Mouse (Mus musculus): ENCODE measurements around the gene Xlr5b. TPM values are rescaled to one million over a fixed set of nuclear protein-coding genes. Genes with fewer than 3 reads are reported as not detected.

The Xlr5b gene
- polyA plus RNA-seq (2012; rRNA removed): not detected in 2 replicates

GRCm38 (mm10) chrX:73148496-73148895, at the start of gene Xlr5b:
Xlr5b (plus strand) TSS chrX:73148796.

DNA sequence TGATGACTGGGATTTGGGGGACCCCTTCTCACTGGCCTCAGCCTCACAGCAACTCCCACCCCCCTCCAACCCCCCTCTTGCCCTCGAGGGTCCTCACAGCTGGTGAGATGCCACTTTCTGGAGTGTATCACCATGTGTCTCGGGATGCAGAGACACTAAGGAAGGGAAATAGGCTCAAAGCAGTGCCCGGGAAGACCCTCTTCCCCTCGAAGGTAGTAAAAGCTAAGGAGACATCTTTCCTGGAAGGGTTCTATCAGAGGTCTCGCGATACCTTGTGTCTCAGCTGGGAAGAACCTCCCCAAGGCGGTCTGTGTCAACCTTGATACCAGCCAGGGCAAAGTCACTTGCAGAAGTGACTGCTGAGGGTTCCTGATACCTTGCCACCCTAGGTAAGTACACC, 31.8 kb upstream of the Xlr5b start, which contains the start of gene Gm14685:
Gm14685 (plus strand) TSS at position 301 of the 400 bp plus-strand sequence.

GRCm38 (mm10) chrX:73149350-73149749, 754 bp downstream of the Xlr5b start, which contains the start of gene DXBay18:
DXBay18 (minus strand) TSS chrX:73149450.

DNA sequence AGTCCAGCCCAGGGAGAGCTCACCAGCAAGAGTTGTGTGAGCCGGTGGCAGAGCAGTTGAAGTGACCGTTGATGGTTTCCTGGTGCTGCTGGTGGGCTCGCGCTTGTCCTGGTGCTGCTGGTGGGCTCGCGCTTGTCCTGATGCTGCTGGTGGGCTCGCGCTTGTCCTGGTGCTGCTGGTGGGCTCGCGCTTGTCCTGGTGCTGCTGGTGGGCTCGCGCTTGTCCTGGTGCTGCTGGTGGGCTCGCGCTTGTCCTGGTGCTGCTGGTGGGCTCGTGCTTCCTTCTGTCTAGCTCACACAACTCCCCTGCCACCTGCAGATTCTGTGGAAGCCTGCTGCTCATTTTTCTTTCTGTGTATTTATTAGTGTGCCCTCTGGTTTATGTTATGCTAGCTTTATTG, 28.3 kb downstream of the Xlr5b start, which contains the start of gene Spin2d:
Spin2d (minus strand) TSS at position 101 of the 400 bp plus-strand sequence.

GRCm38 (mm10) chrX:73191934-73192333, 43.3 kb downstream of the Xlr5b start, which contains the start of gene Xlr3b:
Xlr3b (plus strand) TSS chrX:73192207.

Other genes starting within 250 kb of the Xlr5b start
- 15.2 and 16.0 TPM in 2 replicates for gene Cetn2, start 230.4 kb upstream of the Xlr5b start, polyA plus RNA-seq (2012; rRNA removed)
- gene Nsdhl, start 230.2 kb upstream of the Xlr5b start, polyA plus RNA-seq (2012; rRNA removed): 23.6 and 27.1 TPM in 2 replicates
- gene Zfp185, start 161.5 kb upstream of the Xlr5b start, polyA plus RNA-seq (2012; rRNA removed): 0.76 and 1.1 TPM in 2 replicates
- 0.03 TPM in 1 of 2 replicates, not detected in the other for gene Pnma5, start 111.7 kb upstream of the Xlr5b start, polyA plus RNA-seq (2012; rRNA removed)
- 0.01 TPM in 1 of 2 replicates, not detected in the other for gene Pnma3, start 84.0 kb upstream of the Xlr5b start, polyA plus RNA-seq (2012; rRNA removed)
- 0.56 and 0.80 TPM in 2 replicates for gene Xlr4a, start 66.3 kb upstream of the Xlr5b start, polyA plus RNA-seq (2012; rRNA removed)
- gene Xlr3a, start 51.7 kb upstream of the Xlr5b start, polyA plus RNA-seq (2012; rRNA removed): 0.59 and 1.3 TPM in 2 replicates
- gene Gm14685, start 31.7 kb upstream of the Xlr5b start, polyA plus RNA-seq (2012; rRNA removed): 0.01 and 0.02 TPM in 2 replicates
- gene DXBay18, start 654 bp downstream of the Xlr5b start, polyA plus RNA-seq (2012; rRNA removed): 0.01 and 0.05 TPM in 2 replicates
- not detected in 2 replicates for gene Spin2d, start 28.2 kb downstream of the Xlr5b start, polyA plus RNA-seq (2012; rRNA removed)
- gene Xlr3b, start 43.4 kb downstream of the Xlr5b start, polyA plus RNA-seq (2012; rRNA removed): 0.73 and 1.6 TPM in 2 replicates
- gene Xlr4b, start 65.5 kb downstream of the Xlr5b start, polyA plus RNA-seq (2012; rRNA removed): 1.0 and 1.5 TPM in 2 replicates
- gene F8a, start 79.5 kb downstream of the Xlr5b start, polyA plus RNA-seq (2012; rRNA removed): 1.0 and 1.4 TPM in 2 replicates
- 0.24 and 0.32 TPM in 2 replicates for gene Xlr4c, start 94.3 kb downstream of the Xlr5b start, polyA plus RNA-seq (2012; rRNA removed)
- gene Xlr3c, start 116.6 kb downstream of the Xlr5b start, polyA plus RNA-seq (2012; rRNA removed): not detected in 2 replicates
- 0.05 TPM in 1 of 2 replicates, not detected in the other for gene Xlr5a, start 144.2 kb downstream of the Xlr5b start, polyA plus RNA-seq (2012; rRNA removed)
- gene Xlr5c, start 144.2 kb downstream of the Xlr5b start, polyA plus RNA-seq (2012; rRNA removed): not detected in 2 replicates
- gene Gm45015, start 188.0 kb downstream of the Xlr5b start, polyA plus RNA-seq (2012; rRNA removed): not detected in 2 replicates
- gene Zfp275, start 193.8 kb downstream of the Xlr5b start, polyA plus RNA-seq (2012; rRNA removed): 3.2 TPM in 2 replicates
- not detected in 2 replicates for gene Gm18336, start 249.9 kb downstream of the Xlr5b start, polyA plus RNA-seq (2012; rRNA removed)

Measured in liver, embryonic 14 days (tissue).